Mouse (Mus musculus) thymus, postnatal 0 days (tissue): ENCODE data around the gene Slc4a1. TPM values are rescaled to one million over a fixed set of nuclear protein-coding genes. Genes with fewer than 3 reads are reported as not detected.

Experiments used
- DNase-seq: peaks from one replicate; pipeline ENCODE4 v3.0.0-alpha.2; 2015; ENCODE audit warnings: low spot score
- polyA plus RNA-seq: library from polyadenylated mRNA; unstranded; fragments of >200 nt; fragmentation: Nextera tagmentation; extraction: Ambion mirVana; gene quantifications from 2 replicates; pipeline ENCODE4 v1.2.1, GENCODE M21; 2015

The Slc4a1 gene
- polyA plus RNA-seq, 1 experiment from 2014 or later: 0.48 TPM

- no peak for DNase-seq
Measured at GRCm38 (mm10) chr11:102375196-102376173, 9.5 kb upstream of the Slc4a1 start.

GRCm38 (mm10) chr11:102374108-102374725 lies 8.2 kb upstream of the Slc4a1 start:
- no peak for DNase-seq

- DNase-seq: no peak
Measured at GRCm38 (mm10) chr11:102373646-102374045, 7.6 kb upstream of the Slc4a1 start.

- DNase-seq: no peak
Measured at GRCm38 (mm10) chr11:102372936-102373335, 6.9 kb upstream of the Slc4a1 start.

- no peak for DNase-seq
Measured at GRCm38 (mm10) chr11:102371926-102372685, 6.1 kb upstream of the Slc4a1 start.

- no peak for DNase-seq
Measured at GRCm38 (mm10) chr11:102370285-102370684, 4.3 kb upstream of the Slc4a1 start.

- DNase-seq: no peak
Measured at GRCm38 (mm10) chr11:102369263-102369662, 3.3 kb upstream of the Slc4a1 start.

GRCm38 (mm10) chr11:102368347-102368746 lies 2.3 kb upstream of the Slc4a1 start:
- no peak for DNase-seq

GRCm38 (mm10) chr11:102367504-102368280 lies 1.7 kb upstream of the Slc4a1 start:
- no peak for DNase-seq

GRCm38 (mm10) chr11:102365699-102366098 lies 304 bp downstream of the Slc4a1 start:
- DNase-seq: no peak

- no peak for DNase-seq
Measured at GRCm38 (mm10) chr11:102364570-102365371, 1.2 kb downstream of the Slc4a1 start.

GRCm38 (mm10) chr11:102363623-102364022 lies 2.4 kb downstream of the Slc4a1 start:
- no peak for DNase-seq

GRCm38 (mm10) chr11:102361776-102362495 lies 4.1 kb downstream of the Slc4a1 start:
- no peak for DNase-seq

- DNase-seq: no peak
Measured at GRCm38 (mm10) chr11:102358365-102358764, 7.6 kb downstream of the Slc4a1 start.

GRCm38 (mm10) chr11:102356636-102357350 lies 9.2 kb downstream of the Slc4a1 start:
- no peak for DNase-seq

- DNase-seq: no peak
Measured at GRCm38 (mm10) chr11:102356190-102356589, 9.8 kb downstream of the Slc4a1 start.

- DNase-seq: no peak
Measured at GRCm38 (mm10) chr11:102355501-102355900, 10.5 kb downstream of the Slc4a1 start.

- no peak for DNase-seq
Measured at GRCm38 (mm10) chr11:102353021-102353431, 13.0 kb downstream of the Slc4a1 start.

GRCm38 (mm10) chr11:102352378-102352777 lies 13.6 kb downstream of the Slc4a1 start:
- no peak for DNase-seq
